Mouse (Mus musculus) cortical plate, adult 2 months (tissue): Measurements from ENCODE around the gene Ttc28. TPM values are rescaled to one million over a fixed set of nuclear protein-coding genes. Genes with fewer than 3 reads are reported as not detected.

Experiments
- H3K27ac ChIP-seq: fragments of 200-500 bp; 2 replicates; pipeline ENCODE4 v1.5.1; 2012; ENCODE audit warnings: low read length, control low read depth, inconsistent platforms; ENCODE audit not compliant: insufficient read depth
- H3K4me1 ChIP-seq: fragments of 200-500 bp; 2 replicates; pipeline ENCODE4 v1.6.1; 2011; ENCODE audit warnings: low read length; ENCODE audit not compliant: control insufficient read depth, insufficient read depth
- H3K4me3 ChIP-seq: fragments of 200-500 bp; 2 replicates; pipeline ENCODE4 v1.5.1; 2011; ENCODE audit warnings: mild to moderate bottlenecking, low read length, control low read depth; ENCODE audit not compliant: insufficient read depth
- CTCF ChIP-seq: fragments of 200-500 bp; IDR thresholded peaks from 2 replicates; pipeline ENCODE4 v1.5.1; 2011; ENCODE audit warnings: mild to moderate bottlenecking, control low read depth, low read length; ENCODE audit not compliant: insufficient read depth; ENCODE audit errors: extremely low read depth
- POLR2A ChIP-seq: fragments of 200-500 bp; IDR thresholded peaks from 2 replicates; pipeline ENCODE4 v1.6.1; 2011; ENCODE audit warnings: mild to moderate bottlenecking, low read length, control low read depth; ENCODE audit not compliant: insufficient read depth; ENCODE audit errors: extremely low read depth
- polyA plus RNA-seq: library from polyadenylated mRNA; depleted of rRNA; stranded (reverse); fragments of >200 nt; gene quantifications from 2 replicates; pipeline ENCODE4 v1.2.3, GENCODE M21; 2012

Ttc28 gene
- polyA plus RNA-seq, 1 experiment = 3.7 TPM

- no peak overlapping the region for H3K4me3 ChIP-seq
- peaks cover 7% of the 10 kb centered on the region for H3K4me1 ChIP-seq
- no peak overlapping the region for H3K27ac ChIP-seq
- TF ChIP-seq POLR2A (no peak), CTCF (no peak)
These were observed 160.2 kb downstream of the Ttc28 start for GRCm38 (mm10) chr5:111039771-111040170.

GRCm38 (mm10) chr5:111041952-111042351 is 162.3 kb downstream of the Ttc28 start:
- H3K4me1 ChIP-seq = peaks cover 7% of the 10 kb centered on the region
- H3K27ac ChIP-seq = no peak overlapping the region
- TF ChIP-seq POLR2A (no peak), CTCF (no peak)
- H3K4me3 ChIP-seq = no peak overlapping the region

- H3K27ac ChIP-seq = no peak overlapping the region
- TF ChIP-seq POLR2A (no peak), CTCF (no peak)
- no peak overlapping the region for H3K4me3 ChIP-seq
- H3K4me1 ChIP-seq = peaks cover 7% of the 10 kb centered on the region
These were observed 164.6 kb downstream of the Ttc28 start for GRCm38 (mm10) chr5:111044193-111044592.

GRCm38 (mm10) chr5:111046359-111046758 is 166.8 kb downstream of the Ttc28 start:
- Histone ChIP-seq H3K4me3 (no peak overlapping the region), H3K4me1 (peaks cover 7% of the 10 kb centered on the region), H3K27ac (no peak overlapping the region)
- TF ChIP-seq CTCF (no peak), POLR2A (no peak)

GRCm38 (mm10) chr5:111046841-111047476 is 167.4 kb downstream of the Ttc28 start:
- H3K4me3 ChIP-seq = no peak overlapping the region
- H3K27ac ChIP-seq = no peak overlapping the region
- H3K4me1 ChIP-seq = peaks cover 7% of the 10 kb centered on the region
- TF ChIP-seq CTCF (no peak), POLR2A (no peak)

- peaks cover 5% of the 10 kb centered on the region for H3K4me1 ChIP-seq
- TF ChIP-seq CTCF (no peak), POLR2A (no peak)
- no peak overlapping the region for H3K4me3 ChIP-seq
- no peak overlapping the region for H3K27ac ChIP-seq
These were observed 168.4 kb downstream of the Ttc28 start for GRCm38 (mm10) chr5:111048036-111048435.

GRCm38 (mm10) chr5:111049584-111049983 is 170.0 kb downstream of the Ttc28 start:
- Histone ChIP-seq H3K4me3 (no peak overlapping the region), H3K27ac (no peak overlapping the region), H3K4me1 (no peaks in the 10 kb centered on the region; the same call in 1 of the 2 replicates)
- TF ChIP-seq POLR2A (no peak), CTCF (no peak)

- Histone ChIP-seq H3K27ac (no peak overlapping the region), H3K4me3 (no peak overlapping the region), H3K4me1 (no peaks in the 10 kb centered on the region; the same call in none of the 2 replicates)
- no peak for TF ChIP-seq POLR2A
- no peak for TF ChIP-seq CTCF
These were observed 170.5 kb downstream of the Ttc28 start for GRCm38 (mm10) chr5:111050135-111050534.

- no peak overlapping the region for H3K27ac ChIP-seq
These were observed 174.8 kb downstream of the Ttc28 start for GRCm38 (mm10) chr5:111054380-111054779.

GRCm38 (mm10) chr5:111054848-111055428 is 175.3 kb downstream of the Ttc28 start:
- TF ChIP-seq CTCF (no peak), POLR2A (no peak)
- Histone ChIP-seq H3K27ac (no peak overlapping the region), H3K4me1 (peaks cover 3% of the 10 kb centered on the region), H3K4me3 (peak overlapping the region; percentile 22; the same call in 1 of the 2 replicates)

More at GRCm38 (mm10) chr5:111054380-111054779, 174.8 kb downstream of the Ttc28 start:
- no peak overlapping the region for H3K4me3 ChIP-seq
- TF ChIP-seq POLR2A (no peak), CTCF (no peak)
- peaks cover 3% of the 10 kb centered on the region for H3K4me1 ChIP-seq
